Mouse (Mus musculus) heart, postnatal 0 days (tissue): ENCODE data around the gene Nfe2.

Experiments
- CTCF ChIP-seq: IDR thresholded peaks from 2 replicates; pipeline ENCODE4 v1.5.1; 2016; ENCODE audit warnings: antibody characterized with exemption, control low read depth, low read depth
- EP300 ChIP-seq: IDR thresholded peaks from 2 replicates; pipeline ENCODE4 v1.6.1; 2016; ENCODE audit warnings: antibody characterized with exemption, low read depth

- TF ChIP-seq CTCF (no peak), EP300 (no peak)
Observed at GRCm38 (mm10) chr15:103227572-103227971, 30.6 kb downstream of the Nfe2 start.
